Mouse (Mus musculus) monocyte, adult 5-6 weeks (primary cell): Measurements from ENCODE around the gene Cd3e. TPM values are rescaled to one million over a fixed set of nuclear protein-coding genes. Genes with fewer than 3 reads are reported as not detected.
"Not testable (repeated sequence)": the region's sequence is repeated elsewhere in the genome, so short reads cannot be mapped to it uniquely, and the experiment has no call there.

Experiments used
- ATAC-seq: fragments of 153-309, 156-312 bp; replicated peaks from 2 replicates; pipeline ENCODE4 v1.8.0; 2017; ENCODE audit warnings: mild to moderate bottlenecking; ENCODE audit not compliant: low TSS enrichment, insufficient number of reproducible peaks, severe bottlenecking, poor library complexity, low FRiP score
- total RNA-seq: library from RNA; stranded (forward); fragments of 200-1000, 200-491, 200-594 nt; gene quantifications from 3 replicates; pipeline ENCODE4 v1.2.3, GENCODE M21; 2017

Cd3e gene
- 0.32 to 1.6 TPM (median 0.76 TPM) in 3 replicates for total RNA-seq

- ATAC-seq, result no peak
Measured at GRCm38 (mm10) chr9:45009180-45010078, at the start of gene Cd3e. Gene Cd3e, minus strand, starts transcription at chr9:45009627.

- no peak for ATAC-seq
Measured at GRCm38 (mm10) chr9:45058304-45058940, 49.0 kb upstream of the Cd3e start.

- peak; percentile 68 for ATAC-seq
Measured at GRCm38 (mm10) chr9:45055082-45055713, 45.8 kb upstream of the Cd3e start, which contains the start of gene Mpzl3. Gene Mpzl3, plus strand, starts transcription at chr9:45055186.

GRCm38 (mm10) chr9:45050301-45050700 is 40.9 kb upstream of the Cd3e start:
- ATAC-seq, result no peak

- ATAC-seq, result peak; percentile 91
Measured at GRCm38 (mm10) chr9:45049731-45050130, 40.3 kb upstream of the Cd3e start.

- peak; percentile 70; the same call in 1 of the 2 replicates for ATAC-seq
Measured at GRCm38 (mm10) chr9:45048511-45048910, 39.1 kb upstream of the Cd3e start.

GRCm38 (mm10) chr9:45046973-45047372 is 37.5 kb upstream of the Cd3e start:
- ATAC-seq, result no peak

- no peak for ATAC-seq
Measured at GRCm38 (mm10) chr9:45042947-45043346, 33.5 kb upstream of the Cd3e start.

- no peak for ATAC-seq
Measured at GRCm38 (mm10) chr9:45042056-45042720, 32.8 kb upstream of the Cd3e start.

- ATAC-seq, result no peak
Measured at GRCm38 (mm10) chr9:45041131-45041838, 31.9 kb upstream of the Cd3e start.

- no peak for ATAC-seq
Measured at GRCm38 (mm10) chr9:45040066-45040845, 30.8 kb upstream of the Cd3e start.

GRCm38 (mm10) chr9:45039499-45039898 is 30.1 kb upstream of the Cd3e start, which contains the start of gene Mpzl2:
Gene Mpzl2, plus strand, starts transcription at chr9:45039799.
- no peak for ATAC-seq

- not testable (repeated sequence) for ATAC-seq
Measured at GRCm38 (mm10) chr9:45037803-45038202, 28.4 kb upstream of the Cd3e start.

- ATAC-seq, result no peak
Measured at GRCm38 (mm10) chr9:45034526-45034925, 25.1 kb upstream of the Cd3e start.

- ATAC-seq, result no peak
Measured at GRCm38 (mm10) chr9:45032261-45032660, 22.8 kb upstream of the Cd3e start.

GRCm38 (mm10) chr9:45030341-45030740 is 20.9 kb upstream of the Cd3e start:
- no peak for ATAC-seq

- no peak for ATAC-seq
Measured at GRCm38 (mm10) chr9:45027376-45027775, 17.9 kb upstream of the Cd3e start.

- no peak for ATAC-seq
Measured at GRCm38 (mm10) chr9:45024187-45024586, 14.8 kb upstream of the Cd3e start.
